Mouse (Mus musculus) kidney, adult 2 months (tissue): ENCODE results near the gene Zfp292. TPM values are rescaled to one million over a fixed set of nuclear protein-coding genes. Genes with fewer than 3 reads are reported as not detected.

ENCODE experiments used
- DNase-seq: peaks from one replicate; pipeline ENCODE4 v3.0.0; 2021
- H3K27ac ChIP-seq: fragments of 200-500 bp; 2 replicates; pipeline ENCODE4 v1.5.1; 2012; ENCODE audit warnings: low read depth, low read length, control low read depth, inconsistent platforms; ENCODE audit not compliant: insufficient read depth
- H3K27me3 ChIP-seq: fragments of 200-500 bp; replicated peaks from 2 replicates; pipeline ENCODE4 v1.6.1; 2012; ENCODE audit warnings: mild to moderate bottlenecking, moderate library complexity, low read length, inconsistent platforms; ENCODE audit not compliant: control insufficient read depth, insufficient read depth
- H3K36me3 ChIP-seq: fragments of 200-500 bp; 2 replicates; pipeline ENCODE4 v1.6.1; 2012; ENCODE audit warnings: mild to moderate bottlenecking, moderate library complexity, low read length, inconsistent platforms; ENCODE audit not compliant: control insufficient read depth, insufficient read depth
- H3K4me1 ChIP-seq: fragments of 200-500 bp; 2 replicates; pipeline ENCODE4 v1.6.1; 2011; ENCODE audit warnings: low read length; ENCODE audit not compliant: control insufficient read depth, insufficient read depth
- H3K4me3 ChIP-seq: fragments of 200-500 bp; 2 replicates; pipeline ENCODE4 v1.5.1; 2011; ENCODE audit warnings: mild to moderate bottlenecking, low read depth, low read length, control low read depth; ENCODE audit not compliant: insufficient read depth
- CTCF ChIP-seq: fragments of 200-500 bp; conservative IDR thresholded peaks from 2 replicates; pipeline ENCODE4 v1.5.1; 2011; ENCODE audit warnings: low read depth, mild to moderate bottlenecking, control low read depth, low read length, moderate library complexity, mixed read lengths; ENCODE audit not compliant: insufficient read depth, insufficient read length
- POLR2A ChIP-seq: fragments of 200-500 bp; IDR thresholded peaks from one replicate; pipeline ENCODE4 v1.6.1; 2011; ENCODE audit warnings: low read depth, low read length, control low read depth
- WGBS: fragments of 180-500 bp; shearing (Covaris S2); methylation state at CpG from one replicate; pipeline ENCODE4 v1.1.7; 2018; 5-methylcytosine and 5-hydroxymethylcytosine counted together
- polyA plus RNA-seq: library from polyadenylated mRNA; depleted of rRNA; stranded (reverse); fragments of >200 nt; gene quantifications from 2 replicates; pipeline ENCODE4 v1.2.3, GENCODE M21; 2012

Gene Zfp292
- polyA plus RNA-seq, 1 experiment: 1.9 TPM

DNA sequence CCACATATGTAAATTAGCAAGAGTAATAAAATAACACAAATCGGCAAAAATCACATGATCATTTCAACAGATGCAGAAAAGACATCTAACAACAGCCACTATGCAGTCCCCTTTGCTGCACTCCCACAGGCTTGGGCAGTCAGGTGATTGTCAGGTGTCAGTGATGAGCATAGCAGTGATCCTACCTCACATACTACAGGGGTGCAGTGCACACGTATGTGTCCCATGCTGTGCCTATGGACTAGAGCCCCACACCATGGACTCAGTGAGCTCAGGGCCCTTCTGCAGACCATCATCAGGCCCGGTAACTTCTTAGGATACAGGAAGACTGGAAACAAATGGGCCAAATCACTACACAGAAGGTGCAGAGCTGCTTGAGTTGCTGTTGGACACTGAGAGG lies 39.9 kb downstream of the Zfp292 start:
- H3K4me1 ChIP-seq: peaks cover 3% of the 10 kb centered on the region; the same call in 1 of the 2 replicates
- H3K27me3 ChIP-seq: no peaks in the 10 kb centered on the region
- DNase-seq: no peak
- 80% methylated on average over 3 of the region's 3 CpGs for WGBS
- H3K36me3 ChIP-seq: no peaks in the 10 kb centered on the region; the same call in 1 of the 2 replicates
- H3K27ac ChIP-seq: no peak overlapping the region
- TF ChIP-seq POLR2A (no peak), CTCF (no peak)
- H3K4me3 ChIP-seq: no peak overlapping the region

DNA sequence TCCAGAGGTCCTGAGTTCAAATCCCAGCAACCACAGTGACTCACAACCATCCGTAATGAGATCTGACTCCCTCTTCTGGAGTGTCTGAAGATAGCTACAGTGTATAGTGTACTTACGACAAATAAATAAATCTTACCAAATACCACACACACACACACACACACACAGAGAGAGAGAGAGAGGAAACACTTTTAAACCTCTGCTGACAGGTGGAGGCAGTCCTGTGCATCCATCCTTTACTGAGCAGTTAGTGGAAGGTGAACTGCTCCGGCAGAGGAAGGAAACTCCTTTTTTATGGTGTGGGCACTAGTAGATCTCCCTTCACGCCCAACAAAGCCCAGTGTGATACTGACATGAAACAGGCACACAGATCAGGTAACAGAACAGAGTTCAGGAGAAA lies 51.3 kb downstream of the Zfp292 start:
- Histone ChIP-seq H3K4me3 (no peak overlapping the region), H3K36me3 (no peaks in the 10 kb centered on the region), H3K27me3 (no peaks in the 10 kb centered on the region), H3K27ac (no peak overlapping the region), H3K4me1 (no peaks in the 10 kb centered on the region)
- no peak for TF ChIP-seq CTCF
- no peak for TF ChIP-seq POLR2A
- DNase-seq: no peak
- WGBS: 65% methylated on average over 4 of the region's 4 CpGs

- H3K4me1 ChIP-seq: no peaks in the 10 kb centered on the region
- H3K36me3 ChIP-seq: no peaks in the 10 kb centered on the region
- DNase-seq: no peak
- H3K27ac ChIP-seq: no peak overlapping the region
- no peak for TF ChIP-seq POLR2A
- no peak for TF ChIP-seq CTCF
- WGBS: 90% methylated on average over 3 of the region's 3 CpGs
- no peak overlapping the region for H3K4me3 ChIP-seq
- no peaks in the 10 kb centered on the region for H3K27me3 ChIP-seq
Observed at GRCm38 (mm10) chr4:34829456-34829855, 53.3 kb downstream of the Zfp292 start.

DNA sequence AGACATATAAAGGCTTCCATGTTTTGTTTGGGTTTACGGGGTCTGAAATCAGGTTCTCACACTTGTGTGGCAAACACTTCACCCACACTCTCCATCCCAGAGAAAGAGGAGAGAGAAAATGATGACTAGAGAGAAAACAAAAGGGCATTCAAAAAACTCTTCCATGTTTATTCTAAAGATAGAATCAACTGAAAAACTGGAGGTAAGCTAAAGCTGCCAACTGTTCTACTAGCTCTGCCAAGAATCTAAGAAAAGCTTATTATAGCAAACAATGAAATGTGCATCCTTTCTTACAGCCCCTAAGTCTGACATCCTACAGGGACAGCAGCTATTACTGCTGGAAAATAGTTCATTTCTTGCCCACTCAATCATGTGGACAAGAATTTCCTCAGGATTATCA lies 58.9 kb downstream of the Zfp292 start:
- H3K27ac ChIP-seq: no peak overlapping the region
- TF ChIP-seq POLR2A: no peak
- TF ChIP-seq CTCF: no peak
- no peaks in the 10 kb centered on the region for H3K36me3 ChIP-seq
- DNase-seq: no peak
- H3K4me3 ChIP-seq: no peak overlapping the region
- no peaks in the 10 kb centered on the region for H3K4me1 ChIP-seq
- H3K27me3 ChIP-seq: no peaks in the 10 kb centered on the region
- 100% methylated on average over 1 of the region's 1 CpGs for WGBS

DNA sequence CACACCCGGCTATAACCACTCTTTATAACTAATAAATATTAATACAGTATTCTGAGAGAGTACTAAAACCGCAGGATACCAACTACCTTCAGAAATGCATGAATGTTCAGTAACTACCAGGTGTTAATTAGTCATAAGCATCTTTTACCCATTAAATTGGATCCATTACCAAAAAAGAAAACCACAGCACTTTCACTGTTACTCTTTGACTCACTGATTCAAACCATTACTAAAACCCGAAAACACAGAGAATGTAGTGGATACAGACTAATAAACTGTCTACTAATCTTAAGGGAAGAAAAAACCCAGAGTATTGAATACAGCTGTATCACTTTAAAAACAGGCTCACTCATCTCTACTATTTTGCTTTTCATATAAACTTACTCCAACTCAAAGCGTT lies 62.9 kb downstream of the Zfp292 start:
- no peak for DNase-seq
- Histone ChIP-seq H3K4me1 (no peaks in the 10 kb centered on the region), H3K27me3 (no peaks in the 10 kb centered on the region), H3K36me3 (0 out of 2 replicates have a peak, but pooled peaks cover 1% of the 10 kb centered on the region), H3K27ac (no peak overlapping the region), H3K4me3 (no peak overlapping the region)
- WGBS: 77% methylated on average over 4 of the region's 4 CpGs
- TF ChIP-seq POLR2A (no peak), CTCF (no peak)

GRCm38 (mm10) chr4:34801166-34802034 lies 81.4 kb downstream of the Zfp292 start:
- H3K4me3 ChIP-seq: no peak overlapping the region
- peaks cover 2% of the 10 kb centered on the region; the same call in 1 of the 2 replicates for H3K36me3 ChIP-seq
- no peak for DNase-seq
- H3K27me3 ChIP-seq: no peaks in the 10 kb centered on the region
- H3K4me1 ChIP-seq: no peaks in the 10 kb centered on the region
- H3K27ac ChIP-seq: no peak overlapping the region
- WGBS: 74% methylated on average over 14 of the region's 14 CpGs
- TF ChIP-seq CTCF (no peak), POLR2A (no peak)

DNA sequence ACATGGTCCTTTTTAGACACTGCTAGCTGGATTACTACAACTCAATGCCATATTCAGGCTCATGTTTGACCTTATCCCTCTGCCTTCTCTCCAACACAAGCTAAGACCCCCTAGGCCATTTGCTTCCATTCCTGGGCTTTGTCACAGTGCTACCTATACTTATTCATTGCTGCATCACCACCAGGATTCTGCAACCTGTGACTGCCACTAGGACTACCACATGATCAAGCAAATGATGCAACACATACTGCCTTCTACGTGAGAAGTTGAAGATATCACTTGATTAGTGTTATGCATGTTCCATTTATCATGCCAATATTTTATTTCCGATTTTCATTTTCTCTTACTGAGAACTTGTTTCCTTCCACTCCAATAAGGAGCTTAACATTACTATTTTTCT lies 84.8 kb downstream of the Zfp292 start:
- Histone ChIP-seq H3K27ac (no peak overlapping the region), H3K4me3 (no peak overlapping the region), H3K27me3 (no peaks in the 10 kb centered on the region), H3K4me1 (no peaks in the 10 kb centered on the region), H3K36me3 (no peaks in the 10 kb centered on the region)
- no peak for TF ChIP-seq POLR2A
- TF ChIP-seq CTCF: no peak
- WGBS: 91% methylated on average over 2 of the region's 2 CpGs
- no peak for DNase-seq
